Mouse (Mus musculus) Patski (cell line): Measurements from ENCODE around the gene Med12l. TPM values are rescaled to one million over a fixed set of nuclear protein-coding genes. Genes with fewer than 3 reads are reported as not detected.

Source experiments
- ATAC-seq: fragments of 100-300 bp; one replicate; pipeline ENCODE4 v1.8.0; 2021
- CTCF ChIA-PET: fragments of 350-600 bp; sonication (Branson Sonifier 250); formaldehyde crosslinking; loops from one replicate; lab custom pipeline; 2022; ENCODE audit warnings: inconsistent platforms; lab: Charles Lee
- POLR2A ChIA-PET: fragments of 350-600 bp; sonication (Branson Sonifier 250); formaldehyde crosslinking; loops from one replicate; lab custom pipeline; 2022; ENCODE audit warnings: antibody characterized with exemption, inconsistent platforms; lab: Charles Lee
- DNase-seq: peaks from one replicate; pipeline ENCODE4 v3.0.0-alpha.2; 2011; ENCODE audit warnings: low read depth, low spot score
- H3K27me3 ChIP-seq: fragments of 371-371 bp; one replicate; pipeline ENCODE4 v1.5.1; 2021
- CTCF ChIP-seq: fragments of 100-300 bp; IDR thresholded peaks from one replicate; pipeline ENCODE4 v1.5.1; 2021
- in situ Hi-C: fragments of 300-500 bp; cut with MboI; formaldehyde crosslinking; loops from 3 replicates; pipeline ENCODE4 v1.11.1; 2018; ENCODE audit warnings: low pct_unique_long_range_greater_than_20kb, mixed read lengths
- polyA plus RNA-seq: library from polyadenylated mRNA; unstranded; gene quantifications from one replicate; pipeline ENCODE4 v1.2.3, GENCODE M21; 2021

The Med12l gene
- 7.6 TPM for polyA plus RNA-seq

DNA sequence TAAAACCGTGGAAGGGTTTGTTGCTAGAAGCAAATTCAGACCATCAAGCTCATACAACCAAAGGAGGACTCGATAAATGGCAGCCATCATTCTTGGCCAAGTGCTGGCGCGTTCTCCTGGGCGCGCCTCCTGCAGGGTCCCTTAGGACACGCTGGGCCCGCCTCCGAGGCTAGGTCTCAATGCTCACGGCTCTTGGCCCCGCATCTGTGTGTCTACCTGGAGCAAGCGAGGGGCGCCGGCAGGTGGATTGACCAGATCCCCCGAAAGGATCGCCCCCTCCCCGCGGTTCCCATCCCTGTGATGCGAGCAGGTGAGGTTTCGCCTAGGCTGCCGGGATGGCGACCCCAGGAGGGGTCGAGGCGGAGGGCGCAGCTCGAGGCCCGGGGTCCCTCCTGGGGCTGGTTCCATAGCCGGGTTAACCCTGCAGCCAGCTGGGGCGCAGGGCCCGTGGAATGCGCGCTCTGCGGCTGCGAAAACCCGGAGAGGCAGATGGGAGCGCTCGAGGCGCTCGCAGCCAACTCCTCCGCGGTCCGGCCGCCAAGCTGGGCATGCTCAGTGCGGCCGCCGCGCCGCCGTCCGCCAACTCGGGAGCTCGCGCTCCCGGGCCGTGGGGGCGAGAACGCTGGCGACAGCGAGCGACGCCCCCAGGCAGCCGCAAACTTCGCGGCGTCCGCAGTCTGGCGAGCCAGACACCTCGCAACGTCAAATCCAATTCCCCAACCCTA is at the start of gene Med12l:
Gene Med12l (plus strand): TSS at position 555 of the 725 bp plus-strand sequence.
- DNase-seq (peak; percentile 27), ATAC-seq (peak; percentile 75)
- in situ Hi-C loops, result no loop called here
- TF ChIP-seq CTCF, result no peak
- no peaks in the 10 kb centered on the region for H3K27me3 ChIP-seq
- CTCF ChIA-PET, result interaction anchor here (1.0 to 2.0 kb wide), 8 partner anchors 9 to 161 kb away, joined by 3 to 8 read pairs (median 4); no protein-coding TSS in a partner anchor
- POLR2A ChIA-PET, result interaction anchor here (1.0 kb wide), 1 partner anchor 55 kb away, joined by 3 read pairs; no protein-coding TSS in a partner anchor

DNA sequence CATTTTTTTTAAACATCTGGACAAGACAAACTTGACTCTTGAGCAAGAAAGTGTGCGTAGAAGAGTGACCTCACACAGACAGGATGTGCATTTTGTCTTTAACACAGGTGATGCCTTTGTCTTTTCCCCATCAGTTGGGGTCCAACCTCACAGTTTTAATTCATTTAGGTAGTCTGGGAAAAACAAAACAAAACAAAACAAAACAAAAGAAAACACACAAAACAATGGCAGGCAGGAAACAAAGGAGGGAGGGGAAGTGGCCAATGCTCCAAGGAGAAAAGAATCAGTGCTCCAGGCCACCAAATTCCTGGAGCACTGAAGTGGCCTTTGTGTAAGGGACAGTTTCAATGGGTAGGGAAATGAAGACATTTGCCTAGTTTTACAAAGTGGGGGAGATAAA is 44.5 kb upstream of the Med12l start:
- no peaks in the 10 kb centered on the region for H3K27me3 ChIP-seq
- ChIA-PET CTCF (no interaction called here), POLR2A (no interaction called here)
- TF ChIP-seq CTCF, result no peak
- ATAC-seq (no peak), DNase-seq (no peak)
- in situ Hi-C loops, result no loop called here

DNA sequence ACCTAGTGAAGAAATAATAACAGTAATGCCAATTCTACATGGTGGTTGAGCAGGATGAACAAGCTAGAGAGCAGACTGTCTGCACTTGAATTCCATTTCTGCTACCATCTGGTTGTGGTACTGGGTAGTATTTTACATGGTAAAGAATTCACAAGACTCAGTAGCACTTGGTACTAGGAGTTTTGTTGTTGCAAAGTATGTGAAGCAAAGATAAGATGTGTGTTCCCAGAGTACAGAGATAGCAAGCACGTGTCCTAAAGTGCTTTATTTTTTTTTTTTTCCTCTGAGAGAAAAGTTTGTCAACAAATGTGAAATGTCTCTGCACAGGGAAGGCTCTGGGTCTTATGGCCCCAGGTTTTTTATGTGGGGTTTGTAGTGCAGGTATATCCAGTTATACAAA is 28.2 kb upstream of the Med12l start:
- in situ Hi-C loops, result no loop called here
- no peaks in the 10 kb centered on the region for H3K27me3 ChIP-seq
- ChIA-PET POLR2A (no interaction called here), CTCF (interaction anchor here (1.9 to 8.5 kb wide), 2 partner anchors 15 to 83 kb away, joined by 4 to 123 read pairs; no protein-coding TSS in a partner anchor)
- ATAC-seq, result no peak
- DNase-seq, result no peak
- no peak for TF ChIP-seq CTCF

DNA sequence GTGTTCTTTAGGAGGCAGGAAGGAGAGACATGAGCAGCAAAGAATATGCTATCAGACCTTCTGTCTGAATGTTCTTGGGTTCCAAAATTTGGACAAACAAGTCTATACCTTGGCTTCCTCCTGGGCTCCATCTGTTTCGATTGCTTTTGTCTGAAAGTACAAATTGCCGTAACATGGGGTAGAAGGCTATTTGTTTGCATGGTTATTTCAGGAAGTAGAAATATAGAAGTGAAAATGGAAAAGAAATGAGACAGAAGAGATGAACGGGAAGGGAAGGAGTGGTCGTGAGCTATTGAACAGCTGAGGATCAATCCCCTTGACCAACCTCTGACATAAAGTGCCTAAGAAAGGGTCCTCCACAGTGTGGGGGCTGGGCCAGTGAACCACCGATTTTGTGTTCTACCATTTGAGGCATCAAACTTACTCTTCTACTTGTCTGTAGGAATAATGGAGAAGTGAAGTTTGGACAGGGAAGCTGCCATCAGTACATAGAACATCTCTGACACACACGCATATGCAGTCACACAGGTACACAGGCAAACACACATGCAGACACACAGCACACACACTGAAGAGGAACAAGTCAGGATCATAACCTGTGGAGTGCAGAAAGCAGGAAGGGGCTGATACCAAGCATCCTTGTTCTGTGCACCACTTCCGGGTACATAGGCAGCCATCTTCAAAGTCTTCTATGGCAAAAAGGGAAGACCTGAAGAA is 27.6 kb upstream of the Med12l start:
- ChIA-PET POLR2A (interaction anchor here (0.6 kb wide), 1 partner anchor 8 kb away, joined by 3 read pairs; no protein-coding TSS in a partner anchor), CTCF (interaction anchor here (1.9 to 8.5 kb wide), 2 partner anchors 14 to 82 kb away, joined by 4 to 123 read pairs; no protein-coding TSS in a partner anchor)
- H3K27me3 ChIP-seq, result no peaks in the 10 kb centered on the region
- DNase-seq, result no peak
- no peak for TF ChIP-seq CTCF
- no peak for ATAC-seq
- in situ Hi-C loops, result no loop called here

DNA sequence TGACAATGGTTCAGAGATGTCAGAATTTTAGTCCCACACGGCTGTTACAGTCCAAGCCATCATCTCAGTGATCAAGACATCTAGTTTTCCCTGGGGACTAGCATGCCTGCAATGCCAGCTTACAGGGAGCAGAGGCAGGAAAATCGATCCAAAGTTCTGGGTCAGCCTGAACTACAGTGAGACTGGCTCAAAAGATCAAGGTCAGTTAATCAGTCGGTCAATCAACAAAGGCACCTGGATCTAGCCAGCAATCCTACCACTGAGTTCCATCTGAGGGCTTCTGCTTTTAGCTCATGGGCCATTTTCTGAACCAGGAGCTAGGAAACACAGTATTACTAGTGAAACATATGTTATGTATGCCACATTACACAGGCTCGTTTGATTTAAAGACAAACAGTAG is 25.0 kb upstream of the Med12l start:
- CTCF ChIA-PET, result interaction anchor here (1.0 to 8.5 kb wide), 3 partner anchors 25 to 143 kb away, joined by 3 to 123 read pairs (median 3); partner anchors contain the start of gene Med12l
- no peak for DNase-seq
- POLR2A ChIA-PET, result no interaction called here
- no peaks in the 10 kb centered on the region for H3K27me3 ChIP-seq
- in situ Hi-C loops, result loop anchor here (5.0 kb wide), 2 partner anchors 77 to 138 kb away; no protein-coding TSS in a partner anchor
- no peak for TF ChIP-seq CTCF
- ATAC-seq, result no peak

DNA sequence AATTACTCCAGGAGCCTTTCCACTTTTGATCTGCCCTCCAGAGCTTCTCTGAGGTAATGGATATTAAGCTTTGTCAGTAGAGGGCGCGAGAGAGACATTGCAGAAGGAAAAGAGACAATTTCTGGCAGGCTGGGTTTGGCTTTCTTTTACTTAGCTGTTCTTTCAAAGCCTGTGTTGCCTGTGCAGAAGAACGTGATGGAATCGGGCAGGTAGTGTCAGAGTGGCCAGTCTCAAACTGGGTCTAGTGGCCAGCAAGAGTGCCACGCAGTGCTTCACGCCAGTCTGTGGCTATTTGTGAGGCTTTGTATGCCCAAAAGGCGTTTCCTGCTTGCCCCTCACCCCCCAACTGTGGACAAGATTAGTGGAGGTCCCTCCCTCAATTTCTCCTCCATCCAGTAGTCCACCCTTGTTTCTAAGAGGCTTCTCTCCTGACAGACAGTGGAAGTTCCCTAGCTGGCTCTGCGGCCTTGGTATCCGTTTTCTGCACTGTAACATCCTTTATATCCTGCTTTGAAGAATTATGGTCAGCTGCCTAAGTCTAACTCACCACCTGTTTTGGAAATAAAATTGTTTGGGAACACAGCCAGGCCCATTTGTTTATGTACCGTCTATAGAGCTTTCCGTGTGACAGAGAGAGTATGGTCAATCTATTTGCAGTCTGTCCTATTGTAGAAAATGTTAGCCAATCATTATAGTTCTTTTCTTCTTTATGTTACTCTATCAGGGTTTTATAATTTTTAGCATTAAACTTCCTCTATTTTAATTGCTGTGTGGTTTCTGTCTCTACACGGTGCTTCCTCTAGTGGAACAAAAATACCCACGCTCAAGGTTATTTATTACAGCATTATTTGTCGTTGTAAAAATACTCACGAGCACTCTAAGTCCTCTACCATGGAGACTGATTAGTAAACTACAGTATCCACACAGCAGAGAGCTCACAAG is 22.5 kb upstream of the Med12l start:
- TF ChIP-seq CTCF, result peak; percentile 89

DNA sequence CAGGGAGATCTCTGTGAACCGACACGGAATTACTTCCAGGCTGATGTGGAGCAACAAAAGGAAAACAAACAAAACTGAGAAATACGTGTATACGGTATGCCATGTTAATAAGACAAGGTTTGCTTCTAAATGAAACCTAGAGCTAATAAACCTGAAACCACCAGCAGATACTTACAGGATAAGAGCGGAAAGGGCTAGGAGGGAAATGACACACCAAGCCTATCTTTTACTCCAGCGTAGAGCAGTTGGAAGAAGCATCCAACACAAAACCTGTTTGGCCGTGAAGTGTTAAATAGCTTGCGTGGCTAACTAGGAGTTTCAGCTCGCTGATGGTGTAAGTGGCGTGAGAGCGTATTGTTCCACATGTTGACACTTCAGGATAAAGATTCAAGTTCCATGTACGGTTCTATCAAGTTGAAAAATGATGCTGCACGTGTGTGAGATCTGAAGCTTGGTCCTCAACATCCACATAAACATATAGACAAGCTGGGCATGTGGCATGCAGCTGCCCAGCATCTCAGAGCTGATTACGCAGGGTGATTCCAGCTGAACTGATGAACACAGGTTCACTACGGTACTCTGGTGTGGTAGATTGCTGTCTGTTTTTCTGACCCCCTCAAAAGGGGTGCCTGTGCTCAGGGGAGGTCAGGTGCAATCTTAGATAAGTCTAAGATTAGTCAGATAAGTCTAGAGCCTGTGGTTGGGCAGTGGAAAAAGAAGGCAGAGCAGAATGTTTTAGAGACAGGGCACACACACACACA is 21.6 kb upstream of the Med12l start:
- POLR2A ChIA-PET, result no interaction called here
- no peak for DNase-seq
- no peaks in the 10 kb centered on the region for H3K27me3 ChIP-seq
- no peak for TF ChIP-seq CTCF
- no peak for ATAC-seq
- in situ Hi-C loops, result loop anchor here (5.0 kb wide), 2 partner anchors 73 to 142 kb away; no protein-coding TSS in a partner anchor
- CTCF ChIA-PET, result interaction anchor here (0.7 to 8.5 kb wide), 15 partner anchors 8 to 480 kb away, joined by 3 to 123 read pairs (median 5); no protein-coding TSS in a partner anchor

More for the DNA sequence above, 22.5 kb upstream of the Med12l start:
- ChIA-PET CTCF (interaction anchor here (0.6 to 8.5 kb wide), 33 partner anchors 9 to 479 kb away, joined by 3 to 123 read pairs (median 4); partner anchors contain the start of gene Med12l), POLR2A (no interaction called here)
- DNase-seq (peak; percentile 49), ATAC-seq (peak; percentile 92)
- in situ Hi-C loops, result loop anchor here (5.0 kb wide), 2 partner anchors 74 to 141 kb away; no protein-coding TSS in a partner anchor
- H3K27me3 ChIP-seq, result no peaks in the 10 kb centered on the region

DNA sequence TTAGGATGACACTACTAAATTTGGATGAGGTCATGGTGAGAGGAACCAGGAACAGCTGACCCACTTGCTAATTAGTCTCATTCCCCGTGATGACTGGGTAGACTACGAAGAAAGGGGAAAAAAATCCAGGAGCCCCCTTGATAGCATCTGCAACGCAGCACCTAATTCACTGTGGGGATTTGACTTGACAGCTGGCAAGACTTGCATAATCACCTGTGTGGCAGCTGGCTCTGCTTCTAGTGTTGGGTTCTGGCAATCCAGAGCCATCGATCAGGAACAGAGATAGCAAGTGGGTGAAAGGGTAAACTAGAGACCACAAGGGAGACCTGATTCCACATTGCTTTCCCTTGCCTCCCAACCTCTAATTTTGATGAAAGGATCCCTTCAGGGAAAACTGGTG is 19.8 kb upstream of the Med12l start:
- H3K27me3 ChIP-seq, result no peaks in the 10 kb centered on the region
- no peak for TF ChIP-seq CTCF
- CTCF ChIA-PET, result interaction anchor here (1.2 to 1.6 kb wide), 4 partner anchors 16 to 73 kb away, joined by 3 to 8 read pairs (median 4); partner anchors contain the start of gene Med12l
- DNase-seq (no peak), ATAC-seq (no peak)
- POLR2A ChIA-PET, result interaction anchor here (0.6 kb wide), 1 partner anchor 342 kb away, joined by 3 read pairs; no protein-coding TSS in a partner anchor
- in situ Hi-C loops, result no loop called here

DNA sequence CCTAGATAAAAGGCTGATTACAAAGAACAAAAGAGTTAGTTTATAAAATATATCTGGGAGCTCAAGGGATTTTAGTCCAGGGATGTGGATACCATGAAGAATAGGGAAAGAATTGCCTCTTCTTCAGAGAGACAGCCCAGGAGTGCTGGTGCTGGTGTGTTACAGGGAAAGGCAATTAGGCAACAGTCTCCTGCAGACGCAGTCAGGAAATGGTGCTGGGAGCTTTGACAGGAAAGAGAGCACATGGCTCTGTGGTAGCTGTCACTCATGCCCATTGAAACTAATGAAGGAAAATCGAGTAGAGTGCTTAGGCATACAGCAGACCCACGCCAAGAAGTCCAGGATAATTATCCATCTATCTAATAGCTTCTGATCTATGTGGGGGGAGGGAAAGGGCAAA is 16.3 kb upstream of the Med12l start:
- H3K27me3 ChIP-seq, result no peaks in the 10 kb centered on the region
- ATAC-seq, result no peak

More for the DNA sequence above, 16.3 kb upstream of the Med12l start:
- CTCF ChIA-PET, result interaction anchor here (0.9 to 1.4 kb wide), 2 partner anchors 16 to 69 kb away, joined by 4 read pairs; no protein-coding TSS in a partner anchor
- no peak for DNase-seq
- POLR2A ChIA-PET, result no interaction called here
- in situ Hi-C loops, result no loop called here
- TF ChIP-seq CTCF, result no peak
